ENCODE assay signal across 18 mouse cellular contexts in the genomic region with DNA sequence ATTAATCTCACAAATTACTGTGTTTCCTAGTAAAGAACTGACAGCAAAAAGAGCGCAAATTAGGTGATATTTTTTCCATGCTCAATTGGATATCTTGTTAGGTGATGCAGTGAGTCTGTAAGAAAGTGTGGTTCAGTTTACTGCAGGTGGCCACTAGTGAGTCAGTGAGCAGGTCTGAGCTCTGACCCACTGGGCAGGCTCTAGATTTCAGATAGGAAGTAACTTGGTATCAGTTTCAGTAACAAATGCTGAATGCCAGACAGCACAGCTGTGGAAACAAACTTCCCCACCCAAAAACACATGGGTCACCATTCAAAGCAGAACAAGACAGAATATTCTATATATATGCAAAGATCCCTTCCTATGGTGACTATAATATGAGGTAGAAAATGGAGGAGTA.
"Had no signal": no experiment of that assay in that cellular context is flagged by ENCODE, and none has a peak within 500 bp of the region (broad histone marks: within the 10 kb centered on the region; RNA-seq: fewer than 3 reads in every experiment).

No protein-coding gene starts in this region.

- H3K4me1 ChIP-seq: midbrain, embryonic 10.5 days; midbrain, embryonic 12.5 days; neural tube, embryonic 13.5 days; neural tube, embryonic 15.5 days had no signal

- H3K36me3 ChIP-seq: midbrain, embryonic 10.5 days; midbrain, embryonic 12.5 days; neural tube, embryonic 13.5 days; neural tube, embryonic 15.5 days had no signal

- H3K4me3 ChIP-seq: midbrain, embryonic 10.5 days; midbrain, embryonic 12.5 days; myocyte; neural tube, embryonic 13.5 days; neural tube, embryonic 15.5 days had no signal

- H3K9ac ChIP-seq: lung, embryonic 14.5 days; midbrain, embryonic 12.5 days; neural tube, embryonic 13.5 days; neural tube, embryonic 15.5 days had no signal

- H3K4me2 ChIP-seq: lung, embryonic 14.5 days; midbrain, embryonic 12.5 days; neural tube, embryonic 13.5 days; neural tube, embryonic 15.5 days had no signal

- H3K9me3 ChIP-seq: midbrain, embryonic 10.5 days; midbrain, embryonic 12.5 days; neural tube, embryonic 13.5 days; neural tube, embryonic 15.5 days had no signal

- DNase-seq: lung, embryonic 14.5 days; lung, postnatal 10 days; lung, postnatal 4 days; midbrain, embryonic 14.5 days; retina, postnatal 1 day; right cerebral cortex, adult 18-20 months; right cerebral cortex, postnatal 25 days; right cerebral cortex, postnatal 4 days; spleen, adult 18-20 months; thymus, adult 18-20 months; thymus, postnatal 14 days; thymus, postnatal 36 days had no signal

- ATAC-seq: midbrain, embryonic 16.5 days had no signal

- H3K27ac ChIP-seq: midbrain, embryonic 10.5 days; midbrain, embryonic 12.5 days; neural tube, embryonic 13.5 days; neural tube, embryonic 15.5 days had no signal

- H3K27me3 ChIP-seq: midbrain, embryonic 12.5 days; neural tube, embryonic 13.5 days; neural tube, embryonic 15.5 days had no signal
